Mouse (Mus musculus): ENCODE data around the gene Epop.

DNA sequence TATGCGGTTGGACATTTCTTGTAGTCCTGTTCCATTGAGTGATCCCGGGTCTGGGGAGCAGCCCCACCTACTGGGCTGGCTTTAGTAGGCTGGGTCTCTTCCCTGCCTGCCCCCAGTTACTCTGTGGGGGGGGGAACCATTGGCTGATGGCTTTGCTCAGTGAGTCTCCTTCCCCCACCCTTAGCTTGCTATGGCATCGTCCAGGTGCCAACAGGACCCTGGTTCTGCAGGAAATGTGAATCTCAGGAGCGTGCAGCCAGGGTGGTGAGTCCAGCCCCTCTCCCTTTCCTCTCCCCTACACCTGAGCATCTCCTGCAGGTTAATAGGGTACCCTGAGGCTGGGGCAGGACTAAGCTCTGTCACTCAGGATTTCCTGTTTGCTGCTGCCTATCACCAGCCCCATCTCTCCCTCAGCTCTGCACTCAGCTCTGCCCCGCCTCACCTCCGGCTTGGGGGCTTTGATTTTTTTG, 35.3 kb upstream of the Epop start:
- TF ChIP-seq CTCF (IDR thresholded peaks at IDR 0.05; ENCODE audit: control insufficient read depth, insufficient read depth, insufficient replicate concordance, low read depth, low read length) (no peak), POLR2A (IDR thresholded peaks at IDR 0.05; ENCODE audit: control insufficient read depth, low read depth, low read length) (no peak)

Data from testis, adult 2 months (tissue).